ENCODE assay signal across 29 mouse cellular contexts in genomic region chr2:154226991-154227390, GRCm38 (mm10). TPM values are rescaled to one million over a fixed set of nuclear protein-coding genes. Genes with fewer than 3 reads are reported as not detected.
DNase-seq lines count a peak whose midpoint lies in the region; ATAC-seq and TF ChIP-seq lines count a peak whose summit lies in the region.
"Had no signal": no experiment of that assay in that cellular context is flagged by ENCODE, and none has a peak within 500 bp of the region (broad histone marks: within the 10 kb centered on the region; RNA-seq: fewer than 3 reads in every experiment).

No protein-coding gene starts in this region.

- no peak for TF ChIP-seq EP300 in lung, postnatal 0 days (IDR thresholded peaks at IDR 0.05)

- no peak overlapping the region for H3K4me3 ChIP-seq in embryonic facial prominence, embryonic 13.5 days
- no peak overlapping the region for H3K4me3 ChIP-seq in limb, embryonic 11.5 days (ENCODE audit: low read depth, low read length)
- no peak overlapping the region for H3K4me3 ChIP-seq in lung, postnatal 0 days (ENCODE audit: low read depth, low read length)
- H3K4me3 ChIP-seq: erythroblast, embryonic 14.5 days; heart, embryonic 13.5 days; limb, embryonic 13.5 days; megakaryocyte, embryonic 14.5 days; midbrain, embryonic 12.5 days; myocyte; neural tube, embryonic 12.5 days had no signal

- no peak; the same call in 1 of the 2 replicates for ATAC-seq in cerebellum, adult (ENCODE audit: insufficient number of reproducible peaks, low FRiP score, low TSS enrichment)
- no peak for ATAC-seq in embryonic facial prominence, embryonic 13.5 days (ENCODE audit: insufficient number of reproducible peaks, insufficient read depth, low FRiP score, low TSS enrichment, low read depth)
- ATAC-seq in limb, embryonic 11.5 days (ENCODE audit: insufficient number of reproducible peaks, low FRiP score, low TSS enrichment, low read depth): no peak
- no peak for ATAC-seq in lung, postnatal 0 days
- ATAC-seq: forebrain, embryonic 16.5 days; hindbrain, embryonic 16.5 days; liver, postnatal 0 days; Patski had no signal

- WGBS in embryonic facial prominence, embryonic 13.5 days: 55% methylated on average over 4 of the region's 4 CpGs
- 67% methylated on average over 4 of the region's 4 CpGs for WGBS in limb, embryonic 11.5 days
- 60% methylated on average over 4 of the region's 4 CpGs for WGBS in lung, postnatal 0 days

- no peak for TF ChIP-seq CTCF in lung, postnatal 0 days (IDR thresholded peaks at IDR 0.05)

- H3K4me1 ChIP-seq in embryonic facial prominence, embryonic 13.5 days: peaks cover 36% of the 10 kb centered on the region
- H3K4me1 ChIP-seq in limb, embryonic 11.5 days (ENCODE audit: control insufficient read depth, insufficient read depth, low read length): peaks cover 10% of the 10 kb centered on the region
- peaks cover 8% of the 10 kb centered on the region; the same call in 1 of the 2 replicates for H3K4me1 ChIP-seq in lung, postnatal 0 days (ENCODE audit: insufficient read depth, low read depth, low read length)

- no peaks in the 10 kb centered on the region for H3K9me3 ChIP-seq in embryonic facial prominence, embryonic 13.5 days
- H3K9me3 ChIP-seq in limb, embryonic 11.5 days (ENCODE audit: control insufficient read depth, low read length): no peaks in the 10 kb centered on the region
- no peaks in the 10 kb centered on the region for H3K9me3 ChIP-seq in lung, postnatal 0 days (ENCODE audit: low read length)
- H3K9me3 ChIP-seq: heart, embryonic 13.5 days; limb, embryonic 13.5 days; megakaryocyte, embryonic 14.5 days; midbrain, embryonic 12.5 days; neural tube, embryonic 12.5 days had no signal

- no peaks in the 10 kb centered on the region for H3K36me3 ChIP-seq in embryonic facial prominence, embryonic 13.5 days
- H3K36me3 ChIP-seq in limb, embryonic 11.5 days (ENCODE audit: control insufficient read depth, insufficient read depth, low read length): no peaks in the 10 kb centered on the region
- no peaks in the 10 kb centered on the region for H3K36me3 ChIP-seq in lung, postnatal 0 days (ENCODE audit: insufficient read depth, low read length)
- H3K36me3 ChIP-seq: heart, embryonic 13.5 days; limb, embryonic 13.5 days; midbrain, embryonic 12.5 days; neural tube, embryonic 12.5 days had no signal

- H3K9ac ChIP-seq in embryonic facial prominence, embryonic 13.5 days: 0 out of 2 replicates have a peak overlapping the region, but pooled peaks have one; percentile 21
- no peak overlapping the region for H3K9ac ChIP-seq in limb, embryonic 11.5 days (ENCODE audit: low read length)
- H3K9ac ChIP-seq in lung, postnatal 0 days (replicated peaks; ENCODE audit: low read depth): no peak overlapping the region
- H3K9ac ChIP-seq: heart, embryonic 13.5 days; limb, embryonic 13.5 days; liver, postnatal 0 days; midbrain, embryonic 12.5 days; neural tube, embryonic 12.5 days had no signal

- H3K27me3 ChIP-seq in embryonic facial prominence, embryonic 13.5 days: no peaks in the 10 kb centered on the region
- no peaks in the 10 kb centered on the region for H3K27me3 ChIP-seq in limb, embryonic 11.5 days (ENCODE audit: control insufficient read depth, insufficient read depth, low read length)
- H3K27me3 ChIP-seq in lung, postnatal 0 days (replicated peaks; ENCODE audit: insufficient read depth, low read length): no peaks in the 10 kb centered on the region
- H3K27me3 ChIP-seq: heart, embryonic 13.5 days; limb, embryonic 13.5 days; midbrain, embryonic 12.5 days; neural tube, embryonic 12.5 days had no signal

- no peak overlapping the region for H3K27ac ChIP-seq in embryonic facial prominence, embryonic 13.5 days
- no peak overlapping the region for H3K27ac ChIP-seq in limb, embryonic 11.5 days (replicated peaks; ENCODE audit: low read depth, low read length)
- no peak overlapping the region for H3K27ac ChIP-seq in lung, postnatal 0 days (ENCODE audit: low read length)
- H3K27ac ChIP-seq: heart, embryonic 13.5 days; kidney, postnatal 0 days; limb, embryonic 13.5 days; midbrain, embryonic 12.5 days; neural tube, embryonic 12.5 days had no signal

- H3K4me2 ChIP-seq in embryonic facial prominence, embryonic 13.5 days: no peak overlapping the region
- no peak overlapping the region for H3K4me2 ChIP-seq in limb, embryonic 11.5 days (ENCODE audit: low read depth, severe bottlenecking)
- H3K4me2 ChIP-seq in lung, postnatal 0 days (replicated peaks; ENCODE audit: low read depth, low read length): no peak overlapping the region
- H3K4me2 ChIP-seq: heart, embryonic 13.5 days; limb, embryonic 13.5 days; liver, embryonic 11.5 days; midbrain, embryonic 12.5 days; neural tube, embryonic 12.5 days had no signal

- peak; percentile 42 for DNase-seq in cerebellum, adult 11-12 months
- peak; percentile 68 to 69 for DNase-seq in cerebellum, postnatal 14 days
- peak; percentile 25 for DNase-seq in limb, embryonic 11.5 days (ENCODE audit: low spot score)
- DNase-seq in embryo, embryonic 10 days (ENCODE audit: low spot score): no peak
- DNase-seq in lung, postnatal 0 days (ENCODE audit: low spot score): no peak
- DNase-seq: adrenal gland, postnatal 14 days; heart, postnatal 10 days; kidney, adult 18-20 months; kidney, postnatal 4 days; liver, postnatal 0 days; thymus, adult 2 months; thymus, postnatal 36 days had no signal

RNA-seq across cellular contexts. Expression of gene Bpifb5, which starts 3.4 kb away (rescaled TPM):
- polyA plus RNA-seq in embryonic facial prominence, embryonic 13.5 days (2015; fragmentation: Nextera tagmentation; extraction: Ambion mirVana): 0.24 and 0.37 TPM in 2 replicates
- polyA plus RNA-seq in limb, embryonic 11.5 days (2014; fragmentation: Nextera tagmentation; extraction: Ambion mirVana): 0.09 TPM in 1 of 2 replicates, not detected in the other
- 18.2 and 20.4 TPM in 2 replicates for polyA plus RNA-seq in lung, postnatal 0 days (2015; fragmentation: Nextera tagmentation; extraction: Ambion mirVana)
- polyA plus RNA-seq: erythroblast, embryonic 14.5 days; forebrain, embryonic 11.5 days; intestine, embryonic 14.5 days; liver, embryonic 11.5 days; liver, postnatal 0 days; midbrain, embryonic 12.5 days; myocyte; neural tube, embryonic 12.5 days had no signal

RNA-seq across cellular contexts. Expression of gene Bpifb9a, which starts 30.7 kb away (rescaled TPM):
- polyA plus RNA-seq in embryonic facial prominence, embryonic 13.5 days (2015; fragmentation: Nextera tagmentation; extraction: Ambion mirVana): not detected in 2 replicates
- not detected in 2 replicates for polyA plus RNA-seq in limb, embryonic 11.5 days (2014; fragmentation: Nextera tagmentation; extraction: Ambion mirVana)
- not detected in 2 replicates for polyA plus RNA-seq in lung, postnatal 0 days (2015; fragmentation: Nextera tagmentation; extraction: Ambion mirVana)
- polyA plus RNA-seq: erythroblast, embryonic 14.5 days; forebrain, embryonic 11.5 days; forebrain, embryonic 16.5 days; heart, embryonic 13.5 days; hindbrain, embryonic 16.5 days; intestine, embryonic 14.5 days; kidney, postnatal 0 days; limb, embryonic 13.5 days; liver, embryonic 11.5 days; liver, postnatal 0 days; lung, embryonic 16.5 days; midbrain, embryonic 12.5 days; myocyte; neural tube, embryonic 12.5 days; Patski had no signal

RNA-seq across cellular contexts. Expression of gene Bpifb1, which starts 36.4 kb away (rescaled TPM):
- not detected in 2 replicates for polyA plus RNA-seq in embryonic facial prominence, embryonic 13.5 days (2015; fragmentation: Nextera tagmentation; extraction: Ambion mirVana)
- not detected in 2 replicates for polyA plus RNA-seq in limb, embryonic 11.5 days (2014; fragmentation: Nextera tagmentation; extraction: Ambion mirVana)
- polyA plus RNA-seq in lung, postnatal 0 days (2015; fragmentation: Nextera tagmentation; extraction: Ambion mirVana): 7.3 and 7.4 TPM in 2 replicates
- polyA plus RNA-seq: erythroblast, embryonic 14.5 days; forebrain, embryonic 11.5 days; intestine, embryonic 14.5 days; limb, embryonic 13.5 days; liver, embryonic 11.5 days; midbrain, embryonic 12.5 days; myocyte; neural tube, embryonic 12.5 days had no signal

Comparison
In these comparisons a context has a peak if more than half of its experiments do, and no peak if none do; other contexts are left out.
1. DNase-seq: peak in cerebellum, adult 11-12 months (single experiment), cerebellum, postnatal 14 days (2 of 2) and limb, embryonic 11.5 days (single experiment); none in embryo, embryonic 10 days (single experiment) and lung, postnatal 0 days (single experiment).
2. RNA of gene Bpifb5, which starts 3.4 kb away (polyA plus RNA-seq): 18.2 to 20.4 TPM in lung, postnatal 0 days; 0.24 to 0.37 TPM in embryonic facial prominence, embryonic 13.5 days and 0.09 TPM in limb, embryonic 11.5 days; every median in the first group is over 10 times any median in the second.